Mouse (Mus musculus) frontal cortex, postnatal 25 days (tissue): Measurements from ENCODE around the gene Gm11567.
"Not testable (repeated sequence)": the region's sequence is repeated elsewhere in the genome, so short reads cannot be mapped to it uniquely, and the experiment has no call there.

Source experiments
- DNase-seq, 2 experiments: peaks; one replicate each; pipeline ENCODE4 v3.0.0; 2022; ENCODE audit warnings: low spot score in 2 of 2

Gm11567 gene

GRCm38 (mm10) chr11:99878887-99879286, at the start of gene Gm11567:
Gene Gm11567, plus strand, starts transcription at chr11:99879187.
- not testable (repeated sequence) for DNase-seq

GRCm38 (mm10) chr11:99837966-99838365, 41.0 kb upstream of the Gm11567 start, which contains the start of gene 2300003K06Rik:
Gene 2300003K06Rik, minus strand, starts transcription at chr11:99838066.
- no peak for DNase-seq

- DNase-seq, result no peak
These were observed 36.8 kb upstream of the Gm11567 start for GRCm38 (mm10) chr11:99842185-99842584.

- no peak for DNase-seq
These were observed 32.2 kb upstream of the Gm11567 start for GRCm38 (mm10) chr11:99846746-99847145.

- no peak for DNase-seq
These were observed 27.5 kb upstream of the Gm11567 start, which contains the start of gene Krtap4-16 for GRCm38 (mm10) chr11:99851508-99851907. Gene Krtap4-16, minus strand, starts transcription at chr11:99851608.

- DNase-seq, result no peak
These were observed 24.9 kb upstream of the Gm11567 start for GRCm38 (mm10) chr11:99854121-99854520.

- no peak for DNase-seq
These were observed 21.4 kb upstream of the Gm11567 start, which contains the start of gene Gm11568 for GRCm38 (mm10) chr11:99857617-99858016. Gene Gm11568, plus strand, starts transcription at chr11:99857917.

- no peak for DNase-seq
These were observed 20.2 kb upstream of the Gm11567 start for GRCm38 (mm10) chr11:99858761-99859160.

- not testable (repeated sequence) for DNase-seq
These were observed 14.8 kb upstream of the Gm11567 start, which contains the start of gene Gm11559 for GRCm38 (mm10) chr11:99864176-99864575. Gene Gm11559, plus strand, starts transcription at chr11:99864476.

GRCm38 (mm10) chr11:99873089-99873488, 5.9 kb upstream of the Gm11567 start, which contains the start of gene Krtap9-1:
Gene Krtap9-1, plus strand, starts transcription at chr11:99873389.
- not testable (repeated sequence) for DNase-seq

- DNase-seq, result no peak
These were observed 28.6 kb downstream of the Gm11567 start, which contains the start of gene Krtap31-1 for GRCm38 (mm10) chr11:99907620-99908019. Gene Krtap31-1, plus strand, starts transcription at chr11:99907920.

- no peak for DNase-seq
These were observed 35.5 kb downstream of the Gm11567 start, which contains the start of gene Gm11565 for GRCm38 (mm10) chr11:99914451-99914850. Gene Gm11565, plus strand, starts transcription at chr11:99914751.
